Mouse (Mus musculus) cortical plate, adult 2 months (tissue): ENCODE measurements at regions not wholly inside any gene's neighbourhood (a gene's known extent, or its start where the extent isn't known, plus 50 kb on each side); places are given as distances from the start of the nearest gene placed in this dataset.

Source experiments
- CTCF ChIP-seq: fragments of 200-500 bp; IDR thresholded peaks from 2 replicates; pipeline ENCODE4 v1.5.1; 2011; ENCODE audit warnings: mild to moderate bottlenecking, control low read depth, low read length; ENCODE audit not compliant: insufficient read depth; ENCODE audit errors: extremely low read depth
- POLR2A ChIP-seq: fragments of 200-500 bp; IDR thresholded peaks from 2 replicates; pipeline ENCODE4 v1.6.1; 2011; ENCODE audit warnings: mild to moderate bottlenecking, low read length, control low read depth; ENCODE audit not compliant: insufficient read depth; ENCODE audit errors: extremely low read depth

GRCm38 (mm10) chr13:31330731-31331130 lies 225.2 kb upstream of the Foxq1 start:
- TF ChIP-seq POLR2A = no peak
- no peak for TF ChIP-seq CTCF
